Mouse (Mus musculus): ENCODE data around the gene Atp5e.

Gene Atp5e

DNA sequence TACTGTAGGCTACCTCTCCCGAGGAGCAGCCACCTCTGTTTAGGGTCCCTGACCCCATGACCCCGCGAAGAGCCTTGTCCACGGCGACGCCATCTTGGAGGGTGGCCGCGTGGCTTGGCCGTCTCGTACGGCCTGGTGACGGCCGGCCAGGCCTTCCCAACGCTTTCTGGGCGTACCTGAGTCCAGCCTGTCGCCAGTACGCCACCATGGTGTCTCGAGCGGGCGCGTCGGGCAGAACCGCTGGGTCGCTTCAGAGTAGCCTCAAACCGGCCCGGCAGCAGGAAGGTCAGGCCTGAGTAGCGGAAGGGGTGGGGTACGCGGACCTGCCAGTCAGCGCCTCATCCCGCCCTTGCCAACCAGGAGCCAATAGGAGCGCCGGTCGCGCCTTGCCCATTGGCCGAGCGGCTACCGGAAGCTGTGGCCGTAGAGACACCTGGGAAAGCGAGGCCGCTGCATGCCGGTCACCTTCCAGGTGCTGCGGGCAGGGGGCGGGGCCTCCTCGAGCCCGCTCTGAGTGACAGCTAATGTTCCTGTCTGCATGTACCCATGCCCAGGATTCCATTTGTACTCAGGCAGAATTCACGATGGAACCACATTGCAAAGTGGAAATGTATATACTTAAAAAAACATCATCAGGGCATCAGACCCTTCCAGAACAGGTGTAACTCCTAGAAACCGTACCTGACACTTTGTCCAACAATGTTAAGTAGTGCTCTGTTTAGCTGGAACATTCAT, at the start of gene Atp5e:
Gene Atp5e, minus strand, starts transcription at position 317 of the 735 bp plus-strand sequence.
- peak; percentile 97 for DNase-seq

DNA sequence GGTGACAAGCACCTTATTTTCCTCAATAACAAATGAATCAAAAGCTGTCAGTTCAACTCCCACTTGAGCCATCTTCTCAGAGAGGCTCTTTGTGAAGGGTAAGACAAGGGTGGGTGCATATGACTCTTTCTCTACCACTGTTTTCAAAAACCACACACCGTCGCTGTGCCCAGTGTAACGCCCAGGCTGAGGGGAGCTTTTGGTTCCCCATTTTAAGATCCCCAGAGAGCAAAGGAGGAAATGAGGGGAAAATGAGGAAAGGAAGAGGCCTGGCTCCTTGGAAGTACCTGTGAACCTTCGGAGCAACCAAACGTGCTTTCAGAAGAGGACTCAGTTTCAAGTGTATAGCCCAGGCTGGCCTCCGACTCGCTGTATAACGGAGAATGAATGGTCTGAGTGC, 45.9 kb upstream of the Atp5e start:
- DNase-seq = no peak

DNA sequence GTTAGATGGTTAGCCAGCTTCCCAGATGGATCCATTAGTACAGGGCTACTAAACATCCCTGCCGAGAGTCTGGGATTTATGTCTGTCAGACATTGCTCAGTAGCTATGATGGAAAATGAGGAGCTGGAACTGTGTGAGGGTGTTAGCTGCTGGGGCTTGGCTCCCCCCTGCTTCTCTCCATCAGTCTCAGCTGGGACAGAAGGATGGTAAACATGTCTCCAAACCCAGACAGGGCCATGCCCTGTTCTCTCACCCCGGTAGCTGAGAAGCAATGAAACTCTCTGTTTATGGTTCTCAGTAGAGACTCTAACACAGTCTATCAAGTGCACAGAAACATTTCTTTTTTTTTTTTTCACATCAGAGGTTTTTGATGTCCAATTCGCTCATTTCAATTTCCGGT, 44.1 kb upstream of the Atp5e start:
- peak; percentile 54 for DNase-seq

DNA sequence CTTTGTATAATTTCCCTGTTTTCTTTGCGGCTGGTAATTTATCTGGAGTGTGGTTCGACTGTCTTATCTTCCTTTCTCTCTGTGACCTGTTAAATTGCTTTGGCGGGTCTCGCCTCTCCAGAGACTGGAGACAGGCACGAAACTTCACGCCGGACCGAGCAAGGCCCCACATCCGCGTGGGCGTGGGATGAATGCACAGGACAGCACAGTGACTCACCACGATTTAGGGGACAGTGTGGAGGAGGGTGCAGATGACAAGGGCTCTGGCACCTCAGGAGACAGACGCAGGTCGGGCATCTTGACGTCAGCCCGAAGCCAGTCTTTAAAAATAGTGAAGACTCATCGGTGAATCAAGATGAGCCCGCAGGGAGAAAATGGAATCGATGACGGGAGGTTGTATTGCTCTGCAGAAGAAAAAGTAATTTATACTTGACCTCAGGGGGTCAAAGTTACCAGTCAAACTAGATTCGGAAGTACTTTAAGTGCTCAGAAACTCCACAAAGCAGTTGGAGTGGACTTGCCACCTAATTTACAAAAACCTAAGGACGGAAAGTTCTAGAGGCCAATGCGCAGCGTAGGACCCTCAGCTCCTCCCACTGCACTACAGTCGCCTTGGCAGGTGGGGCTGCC, 39.0 kb upstream of the Atp5e start:
- DNase-seq = no peak

DNA sequence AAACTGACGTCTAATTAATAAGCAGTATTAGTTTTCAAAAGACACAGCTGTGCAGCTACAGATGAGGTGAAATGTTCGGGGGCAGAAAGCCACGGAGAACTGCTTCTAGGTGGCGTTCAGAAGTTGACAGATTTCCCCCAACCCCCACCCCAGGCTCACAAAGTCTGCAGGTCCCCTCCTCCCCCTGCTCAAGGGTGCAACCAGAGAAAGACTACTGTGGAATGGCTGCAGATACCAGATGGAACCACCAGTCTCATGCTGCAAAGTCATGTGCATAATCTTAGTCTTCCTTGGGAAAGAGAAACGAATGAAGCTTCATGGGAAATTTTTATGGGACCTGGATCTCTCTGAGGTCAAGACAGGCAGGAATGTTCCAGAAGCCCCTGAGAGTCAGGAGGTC, 38.4 kb upstream of the Atp5e start:
- DNase-seq = no peak

DNA sequence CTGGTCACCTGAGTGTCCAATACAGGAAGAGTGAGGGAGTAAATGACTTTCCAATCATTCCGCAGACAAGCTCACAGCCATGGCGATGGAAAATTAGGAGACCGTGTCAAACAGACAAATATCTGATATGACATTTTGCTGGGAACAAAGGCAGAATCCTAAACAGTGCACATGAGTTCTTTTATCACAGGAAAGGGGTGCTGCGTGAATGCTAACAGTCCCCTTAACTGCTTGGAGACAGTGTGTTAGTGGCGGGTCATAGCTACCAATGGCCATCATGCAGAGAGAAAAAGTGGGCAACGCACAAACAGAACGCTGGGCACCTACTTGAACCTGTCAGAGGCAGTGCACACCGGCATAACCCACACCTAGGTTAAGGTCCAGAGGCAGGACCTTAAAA, 37.6 kb upstream of the Atp5e start:
- no peak for DNase-seq

DNA sequence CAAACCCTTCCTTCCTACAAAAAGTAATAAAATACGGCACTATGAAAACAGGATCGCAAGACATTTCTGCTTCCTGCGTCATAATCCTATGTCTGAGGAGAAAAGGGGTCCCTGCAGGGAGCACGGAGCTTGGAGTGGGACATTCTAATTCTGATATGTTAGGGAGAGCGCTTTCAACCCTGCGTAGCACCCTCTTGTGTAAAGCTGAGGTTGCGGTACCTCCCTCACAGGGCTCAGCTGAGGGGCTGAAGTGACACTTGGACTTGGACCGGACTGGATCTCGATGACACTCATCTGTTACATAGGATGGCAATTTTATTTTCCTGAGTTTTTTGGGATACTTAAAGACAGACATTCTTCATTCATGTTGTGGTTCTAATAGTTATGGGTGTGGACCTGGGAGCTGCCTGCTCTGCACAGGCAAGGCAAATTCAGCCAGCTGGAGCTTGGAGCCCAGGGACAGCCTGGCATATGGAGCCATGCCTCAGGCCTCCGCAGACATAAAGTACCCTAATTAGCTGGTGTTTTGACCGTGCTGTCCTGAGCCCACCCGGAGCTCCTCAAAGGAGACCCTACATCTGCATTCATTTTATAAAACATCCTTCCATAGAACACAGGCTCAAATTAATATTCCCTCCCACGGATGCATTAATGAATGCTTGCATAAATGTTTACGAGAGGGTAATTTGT, 37.1 kb upstream of the Atp5e start:
- DNase-seq = no peak

DNA sequence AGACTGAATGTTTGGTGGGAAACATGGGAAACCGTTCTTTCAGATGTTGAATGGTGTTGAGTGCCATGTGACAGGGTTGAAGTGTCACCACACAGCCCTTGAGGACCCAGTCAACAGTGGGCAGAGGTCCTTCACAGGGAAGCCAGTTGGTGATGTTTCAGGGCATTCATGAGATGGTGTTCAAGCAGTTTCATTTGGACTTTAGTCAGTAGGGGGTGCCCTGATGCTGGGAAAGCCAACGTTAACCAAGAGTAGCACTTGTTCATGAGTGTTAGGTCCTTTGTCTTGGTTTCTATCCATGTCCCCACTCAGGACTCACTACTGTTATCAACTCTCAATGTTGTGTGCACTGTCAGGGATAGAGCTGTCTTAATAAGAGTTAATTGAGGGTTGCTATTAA, 29.0 kb upstream of the Atp5e start:
- DNase-seq = peak; percentile 46

DNA sequence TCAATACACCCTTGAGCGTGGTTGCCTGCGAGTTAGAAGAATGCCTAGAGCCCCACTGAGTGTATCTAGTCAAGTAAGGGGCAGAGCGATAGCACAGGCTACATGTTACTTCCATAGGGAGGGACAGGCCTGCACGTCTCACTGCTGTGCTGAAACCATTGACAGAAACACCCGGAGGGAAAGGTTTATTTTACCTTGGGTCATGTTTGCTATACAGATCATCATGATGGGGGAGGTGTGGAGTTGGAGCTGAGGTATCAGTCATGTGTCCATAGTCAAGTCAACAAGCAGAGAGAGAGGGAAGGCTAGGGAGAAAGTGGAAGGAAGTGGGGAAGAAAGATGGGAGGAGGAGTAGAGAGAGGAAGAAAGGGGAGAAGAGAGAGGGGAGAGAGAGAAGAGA, 23.1 kb upstream of the Atp5e start:
- DNase-seq = no peak

DNA sequence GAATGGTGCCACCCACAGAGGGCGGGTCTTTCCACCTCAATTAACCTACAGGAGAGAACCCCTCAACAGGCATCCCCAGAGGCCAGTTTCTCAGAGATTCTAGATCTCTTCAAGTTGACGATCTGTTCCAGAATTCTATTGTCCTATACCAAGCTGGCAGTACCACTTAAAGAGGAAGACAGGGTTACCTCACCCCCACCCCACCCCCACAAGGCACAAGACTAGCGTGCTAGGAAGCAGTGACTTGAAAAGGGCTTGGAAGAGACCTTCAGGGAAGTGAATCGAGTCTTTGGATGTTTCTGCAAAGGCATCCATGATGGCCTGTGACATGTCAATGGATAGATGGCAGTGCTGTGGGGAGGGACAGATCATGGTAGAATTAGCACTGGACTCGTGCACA, 14.8 kb upstream of the Atp5e start:
- no peak for DNase-seq

DNA sequence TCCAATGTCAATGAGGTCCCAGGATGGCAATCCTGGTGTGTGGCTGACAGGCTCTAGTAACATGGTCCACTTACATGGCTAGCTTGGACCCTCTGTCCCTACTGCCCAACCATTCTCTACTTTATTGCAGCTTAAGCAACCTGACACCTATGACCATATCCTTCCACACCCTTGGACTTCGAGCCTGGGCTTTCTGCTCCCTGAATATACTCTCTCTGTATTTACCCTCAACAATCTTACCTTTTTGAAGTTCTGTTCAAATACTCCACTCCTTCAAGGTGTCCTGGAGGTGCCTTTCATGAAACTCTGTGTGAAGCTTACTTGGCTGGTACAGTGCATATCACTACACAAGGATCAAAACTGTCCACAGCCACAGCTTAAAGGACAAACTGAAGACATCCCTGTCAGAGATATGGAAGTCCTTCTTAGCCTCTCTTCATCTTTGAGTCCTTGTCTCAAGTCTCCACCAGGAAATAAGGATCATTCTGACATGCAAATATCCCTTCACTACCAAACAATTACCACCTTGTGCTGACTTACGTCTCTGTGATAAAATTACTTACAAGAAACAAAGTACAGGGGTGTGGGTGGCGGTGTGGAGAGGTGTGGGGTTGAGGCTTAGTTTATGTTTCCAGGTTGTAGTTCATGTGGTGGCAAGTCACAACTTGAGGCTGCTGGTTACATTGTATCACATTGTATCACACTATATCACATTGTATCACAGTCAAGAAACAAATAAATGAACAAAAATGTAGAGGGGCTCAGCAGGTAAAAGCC, 13.8 kb upstream of the Atp5e start:
- no peak for DNase-seq

DNA sequence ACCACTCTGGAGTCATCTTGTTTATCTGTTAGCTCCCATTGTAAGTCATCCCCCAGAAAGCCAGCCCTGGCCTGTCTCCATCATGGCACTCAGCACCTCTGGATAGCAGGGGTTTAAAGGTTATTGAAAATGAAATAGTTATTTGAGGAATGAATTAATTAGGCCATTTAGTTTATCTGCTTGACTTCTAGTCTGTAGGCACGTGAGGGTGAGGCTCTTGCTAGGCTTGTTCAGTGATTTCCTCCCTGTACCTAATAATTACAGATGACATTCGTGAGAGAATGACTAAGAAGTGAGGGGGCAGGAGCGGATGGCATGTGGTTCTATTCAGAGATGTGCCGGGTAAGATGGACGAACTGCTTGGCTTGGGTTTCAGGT, 9.6 kb upstream of the Atp5e start:
- no peak for DNase-seq

DNA sequence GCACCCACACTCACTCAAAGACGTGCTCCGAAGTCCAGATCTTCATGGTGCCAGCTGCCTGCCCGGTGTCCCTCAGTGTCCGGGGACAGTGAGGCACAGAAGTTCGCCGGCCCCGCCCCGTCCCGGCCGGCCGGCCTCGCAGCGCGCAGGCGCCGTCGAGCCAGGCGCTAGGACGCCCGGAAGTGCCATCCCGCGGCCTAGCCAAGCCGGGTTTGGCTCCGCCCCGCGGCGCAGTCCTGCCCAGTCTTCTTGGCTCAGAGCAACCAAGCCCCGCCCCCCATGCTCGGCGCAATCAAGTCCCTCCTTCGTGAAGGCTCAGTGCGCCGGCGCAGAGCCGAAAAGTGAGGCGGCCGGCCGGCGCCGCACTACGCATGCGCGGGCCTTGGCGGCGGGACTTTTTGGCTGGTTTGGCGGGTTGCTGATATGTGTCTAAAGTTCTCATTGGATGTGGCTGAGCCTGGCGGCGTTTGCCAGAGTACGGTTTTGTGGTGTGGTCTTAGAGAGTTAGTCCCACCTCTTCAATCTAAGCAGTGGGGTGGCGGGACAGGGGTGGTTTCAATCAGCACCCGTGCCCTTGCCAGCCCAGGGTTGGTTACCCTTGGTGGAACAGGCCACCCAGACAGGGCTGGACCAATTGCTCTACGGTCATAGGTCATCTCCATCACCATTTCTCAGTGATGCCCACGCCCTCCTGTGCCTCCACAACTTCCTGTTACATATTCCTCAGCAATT, 9.1 kb upstream of the Atp5e start, which contains the start of gene Prelid3b:
Gene Prelid3b, minus strand, starts transcription at position 264 of the 732 bp plus-strand sequence.
- DNase-seq = peak; percentile 100

DNA sequence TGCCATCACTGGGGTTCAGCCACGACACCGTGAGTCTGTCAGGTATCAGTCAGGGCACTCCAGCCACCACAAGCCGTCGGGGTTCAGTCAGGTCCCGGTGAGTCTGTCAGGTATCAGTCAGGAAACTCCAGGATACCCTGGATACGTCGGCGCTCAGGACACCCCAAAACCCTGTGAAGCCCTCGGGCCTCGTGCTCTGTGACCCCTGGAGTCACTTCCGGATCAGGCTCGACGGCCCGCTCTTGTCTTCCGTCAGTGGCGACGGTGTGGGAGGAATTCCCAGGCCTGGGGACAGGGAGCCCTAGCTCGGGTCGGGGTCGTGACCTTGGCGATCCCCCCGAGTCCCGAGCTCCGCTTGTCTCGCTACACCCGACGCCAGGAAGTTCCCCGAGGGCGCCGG, 8.5 kb upstream of the Atp5e start:
- DNase-seq = no peak

DNA sequence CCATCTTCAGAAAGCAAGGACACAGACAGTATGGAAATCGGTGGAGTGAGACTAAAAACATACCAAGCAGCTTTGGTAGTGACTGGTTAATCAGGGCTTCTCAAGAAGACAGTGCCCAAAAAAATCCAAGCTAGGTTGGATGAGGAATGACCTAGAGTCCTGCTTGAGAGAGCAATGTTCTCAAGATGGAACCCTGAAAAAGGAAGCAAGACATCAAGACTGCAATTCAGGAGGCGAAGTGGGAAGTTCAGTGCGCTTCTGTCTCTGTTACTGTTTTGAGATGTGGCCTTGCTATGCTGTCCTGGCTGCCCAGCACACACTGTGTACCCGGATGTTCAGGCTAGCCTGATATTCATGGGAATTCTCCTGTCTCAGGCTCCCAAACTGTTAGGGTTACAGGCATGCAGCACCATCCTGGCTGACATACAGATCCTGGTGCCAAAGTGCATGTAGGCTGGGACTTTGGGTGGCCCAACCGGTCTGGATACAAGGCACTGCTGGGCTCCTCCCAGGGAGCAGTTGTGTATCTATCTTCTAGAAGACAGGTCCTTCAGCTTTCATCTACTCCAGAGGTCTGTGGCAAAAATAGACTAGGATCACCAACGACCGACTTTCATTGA, 7.0 kb upstream of the Atp5e start:
- no peak for DNase-seq

DNA sequence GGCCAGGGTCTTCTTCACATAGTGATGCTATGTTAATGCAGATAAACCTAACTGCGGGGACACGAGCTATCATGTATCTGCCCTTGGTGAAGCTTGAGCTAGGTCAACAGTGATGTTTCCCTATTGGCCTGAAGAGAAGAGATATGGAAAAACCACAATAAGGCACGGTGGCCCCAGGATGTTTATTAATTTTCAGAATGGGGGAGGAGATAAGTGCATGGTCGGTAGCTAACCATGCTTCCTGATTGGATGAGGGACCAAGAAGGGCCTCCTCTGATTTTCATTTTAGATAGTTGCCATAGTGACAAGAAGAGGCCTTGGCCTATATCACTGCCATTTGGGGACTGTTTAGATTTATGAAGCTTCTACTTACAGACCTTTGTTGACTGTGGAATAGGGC, 6.4 kb upstream of the Atp5e start:
- DNase-seq = no peak

DNA sequence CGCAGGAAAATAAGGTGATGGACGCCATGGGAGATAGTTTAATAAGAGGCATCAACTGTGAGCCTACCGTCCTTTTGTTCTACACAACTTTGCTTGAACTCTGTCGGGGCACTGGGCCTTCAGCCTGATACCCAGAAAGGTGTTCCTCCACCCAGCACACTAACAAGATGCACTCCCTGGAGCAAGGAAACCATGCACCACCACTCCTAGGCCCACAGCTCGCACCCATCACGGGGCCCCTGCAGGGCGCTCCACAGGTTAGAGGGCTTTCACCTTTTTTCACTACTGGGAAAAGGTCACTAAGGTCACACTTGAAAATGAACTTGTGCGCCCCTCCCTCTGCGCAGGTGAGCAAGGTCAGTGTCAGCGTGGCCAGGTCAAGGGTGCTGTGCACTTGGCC, 535 bp downstream of the Atp5e start:
- no peak for DNase-seq

DNA sequence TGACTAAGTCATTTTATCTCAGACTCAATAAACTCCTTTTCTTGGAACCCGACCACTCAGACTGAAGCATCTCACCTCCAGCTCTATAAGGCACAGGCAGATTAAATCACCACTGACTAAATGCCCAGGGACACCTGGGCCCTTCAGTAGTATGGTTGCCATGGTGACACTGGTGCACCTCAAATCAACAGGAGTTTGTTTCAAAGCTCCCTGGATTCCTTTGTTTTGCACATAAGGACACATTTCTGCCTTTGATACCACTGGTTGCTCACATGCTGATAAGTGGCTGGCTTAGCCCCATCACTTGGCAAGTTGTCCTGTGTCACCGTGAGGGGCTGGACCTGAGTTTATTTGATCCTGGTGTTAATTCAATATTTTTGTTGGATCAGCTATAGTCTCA, 4.5 kb downstream of the Atp5e start:
- no peak for DNase-seq

DNA sequence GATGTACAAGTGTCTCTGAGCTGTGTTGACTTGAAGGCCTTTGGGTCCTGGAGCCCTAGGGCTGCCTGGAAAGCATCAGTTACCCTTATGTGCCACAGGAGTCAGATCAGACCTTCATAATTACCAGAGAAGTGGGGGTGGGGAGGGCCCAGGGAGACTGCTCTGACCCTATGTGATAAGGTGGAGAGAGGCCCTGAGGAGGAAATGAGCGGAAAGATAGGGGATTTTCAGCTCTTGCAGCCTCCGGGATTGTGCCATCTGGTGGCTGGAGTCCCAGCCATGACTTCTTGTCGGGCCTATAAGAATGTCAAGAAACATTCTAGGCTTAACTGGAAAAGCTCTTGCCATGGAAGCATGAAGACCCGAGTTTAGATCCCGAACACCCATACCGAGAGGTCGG, 10.2 kb downstream of the Atp5e start:
- DNase-seq = peak; percentile 43

DNA sequence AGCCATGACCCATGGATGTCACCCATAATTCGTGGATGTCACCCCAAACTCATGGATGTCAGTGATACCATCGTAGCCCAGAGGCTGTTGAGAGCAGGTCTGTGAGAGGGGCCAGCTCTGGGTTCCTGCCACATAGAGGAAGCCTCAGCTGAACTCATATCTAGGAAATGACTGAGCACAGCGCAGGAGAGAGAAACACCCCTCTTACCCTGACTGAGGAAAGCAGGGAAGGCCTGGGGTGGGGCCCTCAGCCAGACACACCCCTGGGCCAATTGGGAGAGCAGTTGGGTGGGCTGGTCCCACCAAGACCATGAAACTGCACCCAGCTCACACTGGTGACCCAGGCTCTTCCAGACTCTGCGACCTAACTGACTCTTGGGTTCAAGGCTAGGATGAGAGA, 13.6 kb downstream of the Atp5e start, which contains the start of gene Tubb1:
Gene Tubb1, plus strand, starts transcription at position 343 of the 400 bp plus-strand sequence.
- DNase-seq = no peak

DNA sequence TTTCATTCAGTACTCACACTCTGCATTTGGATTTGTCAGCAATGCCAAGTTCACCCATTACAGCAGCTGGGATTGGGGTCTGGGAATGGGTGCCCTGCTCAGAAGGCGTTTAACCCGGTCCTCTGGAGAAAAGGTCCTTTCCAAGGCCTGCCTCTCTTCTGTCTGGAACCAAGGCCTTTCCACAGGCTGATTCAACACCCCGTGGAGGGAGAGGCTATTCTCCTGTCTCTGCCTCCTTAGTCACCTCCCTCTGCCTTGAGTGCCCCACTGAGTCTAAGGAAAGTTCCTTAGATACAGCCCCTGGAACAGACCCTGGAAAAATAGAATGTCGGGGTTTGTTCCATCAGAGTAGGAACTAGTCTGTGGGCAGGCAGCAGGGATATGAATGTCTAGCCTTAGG, 15.5 kb downstream of the Atp5e start:
- DNase-seq = no peak

DNA sequence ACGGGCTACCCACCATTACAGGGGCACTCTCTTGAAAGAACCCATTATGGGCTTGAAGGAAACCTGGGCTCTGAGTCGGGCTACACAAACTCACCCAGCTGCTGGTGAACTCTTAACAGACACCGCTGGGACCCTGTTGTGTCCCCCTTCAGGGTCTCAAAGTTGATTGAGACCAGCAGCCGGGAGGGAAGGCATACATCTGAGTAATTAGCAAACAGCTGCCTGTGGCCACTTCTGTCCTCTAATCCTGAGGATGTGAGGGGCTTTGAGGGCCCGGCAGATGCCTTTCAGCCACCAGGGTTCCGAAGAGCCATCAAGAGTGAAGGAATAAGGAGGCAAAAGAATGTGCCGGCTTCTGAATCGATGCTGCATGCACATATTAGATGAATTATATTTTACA, 17.0 kb downstream of the Atp5e start:
- DNase-seq = no peak

All from lung, postnatal 10 days (tissue).